Mouse (Mus musculus) brain, embryonic 18.5 days (tissue): Measurements from ENCODE around the gene Cp.
"Not testable (repeated sequence)": the region's sequence is repeated elsewhere in the genome, so short reads cannot be mapped to it uniquely, and the experiment has no call there.

Experiments used
- DNase-seq: peaks from one replicate; pipeline ENCODE4 v3.0.0-alpha.2; 2012; ENCODE audit warnings: low read depth, low spot score

The Cp gene

DNA sequence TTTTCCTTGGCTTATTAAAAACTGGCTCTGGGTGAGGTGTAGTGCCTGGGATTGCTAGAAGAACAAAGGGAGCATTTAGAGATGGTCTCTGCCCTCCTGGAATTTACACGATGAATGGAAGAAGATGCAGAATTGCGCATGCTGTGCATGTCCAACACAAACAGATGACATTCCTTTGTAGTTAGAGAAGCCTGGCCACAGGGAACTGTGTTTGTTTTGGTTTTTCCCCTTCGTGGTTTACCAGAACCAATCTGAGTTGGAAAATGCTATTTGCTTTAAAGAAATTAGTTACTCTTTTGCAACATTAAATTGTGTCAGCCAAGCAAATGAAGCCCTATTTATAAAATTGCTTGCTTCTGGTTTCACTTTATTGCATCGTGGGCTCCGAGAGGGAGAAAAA, at the start of gene Cp:
Gene Cp, plus strand, starts transcription at position 170 of the 400 bp plus-strand sequence.
- no peak for DNase-seq

DNA sequence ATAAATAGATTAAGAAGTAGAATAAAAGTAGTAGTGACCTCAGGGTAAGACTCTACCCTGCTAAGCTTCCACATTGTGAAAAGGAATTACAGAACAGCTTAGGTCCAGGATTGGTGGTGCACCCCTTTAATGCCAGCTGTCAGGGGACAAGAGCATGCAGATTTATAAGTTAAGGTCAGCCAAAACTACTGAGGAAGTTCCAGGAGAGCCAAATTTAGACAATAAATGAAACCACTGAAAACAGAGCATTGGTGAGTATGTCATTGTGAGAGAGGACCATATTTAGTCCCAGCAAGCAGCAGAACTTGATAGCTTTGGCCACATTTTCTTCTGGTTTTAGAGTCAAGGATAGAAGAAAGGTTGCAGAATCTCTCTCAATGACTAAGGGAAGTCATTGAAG, 8.3 kb upstream of the Cp start:
- no peak for DNase-seq

DNA sequence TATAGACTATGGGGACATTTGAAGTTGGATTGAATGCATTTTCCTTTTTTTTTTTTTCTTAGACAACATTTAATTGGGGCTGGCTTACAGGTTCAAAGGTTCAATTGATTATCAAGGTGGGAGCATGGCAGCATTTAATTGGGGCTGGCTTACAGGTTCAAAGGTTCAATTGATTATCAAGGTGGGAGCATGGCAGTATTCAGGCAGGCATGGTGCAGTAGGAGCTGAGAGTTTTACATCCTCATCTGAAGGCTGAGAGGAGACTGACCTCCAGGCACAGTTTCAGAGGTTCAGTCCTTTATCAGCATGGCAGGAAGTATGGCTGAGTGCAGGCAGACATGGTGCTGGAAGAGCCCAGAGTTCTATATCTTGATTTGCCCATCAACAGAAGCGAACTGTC, 7.5 kb upstream of the Cp start:
- not testable (repeated sequence) for DNase-seq

DNA sequence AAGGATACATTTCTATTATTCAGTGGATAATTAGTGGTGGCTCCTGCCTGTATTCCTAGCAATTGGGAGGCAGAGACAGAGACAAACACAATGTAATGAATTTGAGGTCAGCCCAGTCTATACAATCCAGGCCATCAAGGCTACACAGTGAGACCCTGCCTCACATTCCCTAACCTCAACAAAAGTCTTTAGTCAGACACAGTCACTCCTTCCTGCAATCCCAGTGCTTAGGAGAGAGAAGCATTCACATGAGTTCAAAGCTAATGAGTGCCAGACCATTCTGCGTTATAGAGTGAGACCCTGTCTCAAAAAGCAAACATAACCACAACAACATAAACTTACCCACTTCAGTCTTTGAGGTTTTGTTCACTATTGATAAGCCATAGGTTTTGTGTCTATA, 3.4 kb upstream of the Cp start:
- no peak for DNase-seq

DNA sequence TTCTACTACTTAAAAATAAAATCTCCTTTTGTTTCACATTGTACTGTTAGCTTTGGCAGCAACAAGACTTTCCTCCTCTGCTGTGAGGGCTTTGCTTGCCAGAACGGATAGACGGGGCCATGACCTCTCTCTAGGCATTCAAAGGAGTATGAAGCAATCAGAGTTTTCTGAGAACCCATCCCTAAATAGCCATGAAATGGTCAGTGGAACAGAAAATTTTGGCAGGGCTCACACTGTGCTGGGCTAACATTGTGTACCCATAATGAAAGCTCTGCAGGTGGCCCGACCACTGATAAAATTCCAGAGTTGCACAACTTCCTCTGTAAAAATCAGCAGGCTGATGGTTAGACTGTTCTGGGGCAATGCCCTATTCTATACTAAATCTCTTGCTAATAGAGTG, 3.0 kb upstream of the Cp start:
- peak; percentile 3 for DNase-seq

DNA sequence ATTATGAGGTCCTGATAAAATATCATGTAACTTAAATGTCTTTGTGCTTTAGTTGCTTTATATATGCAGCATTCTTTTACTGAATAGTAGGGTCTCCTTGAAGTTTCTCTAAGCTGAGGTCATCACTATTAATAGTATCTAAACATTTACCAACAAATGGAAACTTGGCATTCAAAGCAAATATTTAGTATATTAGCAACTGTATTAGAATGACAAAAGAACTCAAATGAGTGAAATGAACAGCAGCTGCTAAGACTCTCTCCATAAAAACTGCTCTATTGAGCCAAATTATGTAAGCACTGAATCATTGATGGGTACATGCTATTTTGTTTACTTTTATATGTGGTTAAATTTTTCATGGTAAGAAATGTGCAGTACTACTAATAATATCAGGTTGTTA, 1.2 kb downstream of the Cp start:
- no peak for DNase-seq

DNA sequence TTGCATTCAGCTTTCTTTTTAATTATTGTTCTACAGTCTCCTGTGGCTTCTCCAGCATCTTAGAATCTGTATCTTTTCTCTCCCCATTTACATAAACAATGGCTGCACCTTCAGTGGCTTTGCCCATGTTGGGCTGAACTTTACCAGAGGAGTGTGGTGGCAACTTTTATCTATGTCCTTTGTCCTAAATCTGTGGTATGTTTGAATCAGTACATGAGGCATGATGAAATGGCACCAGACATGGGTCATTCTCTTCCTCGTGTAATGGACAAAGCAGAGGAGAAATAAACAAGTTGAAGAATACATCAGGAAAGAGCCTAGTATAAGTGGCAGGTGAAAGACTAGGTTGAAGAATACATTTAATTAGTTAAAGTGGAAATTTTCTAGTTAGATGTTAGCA, 2.1 kb downstream of the Cp start:
- DNase-seq: no peak

DNA sequence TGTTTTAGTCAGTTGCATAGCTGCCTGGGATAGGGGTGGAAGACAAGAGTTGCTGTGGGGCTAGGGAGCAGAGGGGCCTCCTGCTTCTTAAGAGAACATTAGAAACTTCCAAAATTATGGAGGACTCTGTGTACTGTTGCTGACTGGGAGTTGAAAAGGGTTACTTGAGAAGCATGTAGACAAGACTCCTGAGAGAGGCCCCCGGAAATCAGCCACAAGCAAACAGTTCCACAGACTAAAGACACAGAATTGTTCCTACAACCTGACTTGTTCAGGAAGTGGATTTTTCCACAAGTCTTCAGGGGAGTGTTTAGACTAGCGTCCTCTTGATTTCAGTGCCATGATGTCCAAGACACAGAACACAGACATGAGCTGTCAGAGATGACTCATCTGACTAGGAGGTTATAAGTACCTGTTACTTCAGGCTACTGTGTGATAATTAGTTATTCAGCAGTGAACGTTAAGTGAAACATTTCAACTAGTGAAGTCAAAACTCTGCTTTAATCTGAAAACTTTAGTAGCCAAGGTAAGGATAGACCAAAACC, 3.8 kb downstream of the Cp start:
- DNase-seq: no peak

DNA sequence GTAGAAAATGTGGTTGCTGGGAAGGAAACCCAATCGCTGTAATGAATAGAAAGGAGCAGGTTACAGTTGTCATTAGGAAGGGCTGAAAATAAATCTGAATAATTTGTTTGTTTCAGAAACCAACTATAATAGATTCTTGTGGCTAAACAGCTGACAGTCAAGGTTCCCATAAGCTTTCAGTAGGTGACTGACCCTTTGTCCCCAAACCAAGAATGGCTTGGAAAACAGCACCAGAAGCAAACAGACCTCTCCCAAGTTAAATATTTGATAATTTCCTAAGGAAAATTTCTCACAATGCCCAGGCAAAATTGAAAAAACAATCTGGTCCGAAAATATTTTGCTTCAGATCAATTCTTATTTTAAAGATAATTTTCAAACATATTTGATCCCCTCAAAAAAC, 4.5 kb downstream of the Cp start:
- no peak for DNase-seq

DNA sequence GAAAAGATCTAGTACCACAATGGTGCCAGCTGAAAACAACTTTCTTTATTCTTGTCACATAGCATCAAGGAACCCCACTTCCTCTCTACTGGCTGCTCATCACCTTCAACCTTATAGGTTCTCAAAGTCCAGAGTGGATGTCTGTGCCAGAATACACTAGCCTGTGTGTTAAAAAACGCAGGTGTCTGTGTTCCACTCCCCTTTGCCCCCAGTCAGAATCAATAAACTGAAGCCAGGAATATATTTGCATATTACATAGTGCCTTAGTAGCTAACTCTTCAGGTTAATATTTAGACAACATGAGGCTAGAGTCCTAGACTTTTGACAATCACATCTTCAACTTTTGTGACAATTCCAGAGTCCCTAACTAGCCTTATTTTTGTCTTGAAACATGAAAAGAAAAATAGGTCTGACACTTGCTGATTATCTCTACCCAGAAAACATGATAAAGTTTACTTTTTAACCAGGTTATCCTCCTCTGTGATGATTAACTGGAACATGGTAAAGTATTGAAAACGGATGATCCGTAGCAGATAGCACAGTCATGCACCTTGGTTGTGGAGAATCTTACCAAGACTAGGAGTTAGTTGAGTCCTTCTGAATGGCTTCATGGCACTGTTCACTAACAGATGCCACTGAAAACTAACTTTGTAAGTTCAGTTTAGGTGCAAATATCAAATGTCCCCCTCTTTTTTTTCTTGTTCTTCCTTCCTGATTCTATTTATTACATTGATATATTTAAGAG, 6.1 kb downstream of the Cp start:
- no peak for DNase-seq

DNA sequence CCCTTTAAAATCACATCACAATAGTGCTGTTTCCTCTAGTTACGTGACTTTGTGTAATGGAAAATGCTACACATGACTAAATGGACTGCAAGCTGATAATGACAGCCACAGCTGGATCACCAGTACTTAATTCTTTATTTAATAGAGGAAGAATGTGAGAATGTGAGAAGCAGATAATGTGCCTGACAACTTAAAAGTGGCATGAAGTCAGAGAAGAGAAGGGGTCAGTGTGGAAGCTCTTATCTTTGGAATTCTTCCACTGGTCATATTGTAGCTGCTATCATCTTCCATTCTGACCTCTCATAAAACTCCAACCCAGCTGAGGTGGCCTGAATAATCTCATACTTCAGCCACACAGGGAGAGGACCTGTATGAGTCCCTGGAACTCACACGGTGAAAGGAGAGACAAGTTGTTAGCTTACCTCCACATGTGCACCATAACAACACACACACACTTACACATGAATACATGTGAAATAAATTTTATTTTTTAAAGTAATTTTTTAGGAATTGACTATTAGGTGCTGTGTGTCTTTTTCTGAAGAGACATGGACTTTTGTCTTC, 7.9 kb downstream of the Cp start:
- DNase-seq: no peak

DNA sequence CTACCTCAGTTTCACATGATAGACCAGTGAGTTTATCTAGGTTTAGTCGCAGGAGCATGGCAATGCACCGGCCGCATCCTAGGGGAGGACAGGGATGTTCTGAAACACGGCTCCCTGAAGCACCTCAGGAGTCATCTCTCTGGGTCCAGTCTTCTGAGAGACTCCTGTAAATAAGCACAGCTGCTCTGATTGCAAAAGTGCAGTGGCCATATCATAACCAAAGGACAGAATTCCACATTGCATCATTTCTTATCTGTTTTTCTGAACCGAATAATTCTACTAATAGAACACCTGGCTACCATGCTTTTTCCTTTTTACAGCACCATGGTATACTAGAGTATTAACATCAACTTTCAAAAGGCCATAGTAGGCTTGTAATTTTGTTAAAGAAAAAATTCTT, 8.4 kb downstream of the Cp start:
- no peak for DNase-seq

DNA sequence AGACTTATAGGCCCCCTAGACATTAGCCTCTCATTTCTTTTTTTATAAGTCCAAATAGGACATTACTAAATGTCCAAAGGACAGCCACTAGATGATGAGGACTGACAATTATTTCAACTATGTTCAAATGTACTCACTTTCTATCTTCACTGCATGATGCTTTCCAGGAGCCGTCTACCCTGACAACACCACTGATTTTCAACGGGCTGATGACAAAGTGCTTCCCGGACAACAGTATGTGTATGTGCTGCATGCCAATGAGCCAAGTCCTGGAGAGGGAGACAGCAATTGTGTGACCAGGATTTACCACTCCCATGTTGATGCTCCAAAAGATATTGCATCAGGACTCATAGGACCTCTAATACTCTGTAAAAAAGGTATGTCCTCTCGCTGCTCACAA, 9.2 kb downstream of the Cp start:
- no peak for DNase-seq

DNA sequence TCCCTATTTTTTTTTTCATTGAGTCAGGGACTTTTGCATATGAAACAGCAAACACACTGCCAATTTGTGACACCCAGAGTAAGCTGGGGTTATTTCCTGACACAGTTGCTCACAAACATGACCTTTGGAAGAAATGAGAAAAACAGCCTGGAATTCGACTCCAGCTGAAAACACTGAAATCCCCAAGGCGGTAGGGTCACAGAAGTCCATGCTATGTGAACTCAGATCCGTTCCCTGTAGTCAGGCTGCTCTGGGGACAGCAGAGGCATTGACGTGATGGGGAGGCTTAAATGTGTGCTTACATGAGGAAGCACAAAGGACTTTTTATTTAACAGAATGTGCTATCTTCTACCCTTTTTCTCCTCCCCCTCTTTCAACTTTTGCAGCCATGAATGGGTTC, 21.6 kb downstream of the Cp start:
- DNase-seq: no peak

DNA sequence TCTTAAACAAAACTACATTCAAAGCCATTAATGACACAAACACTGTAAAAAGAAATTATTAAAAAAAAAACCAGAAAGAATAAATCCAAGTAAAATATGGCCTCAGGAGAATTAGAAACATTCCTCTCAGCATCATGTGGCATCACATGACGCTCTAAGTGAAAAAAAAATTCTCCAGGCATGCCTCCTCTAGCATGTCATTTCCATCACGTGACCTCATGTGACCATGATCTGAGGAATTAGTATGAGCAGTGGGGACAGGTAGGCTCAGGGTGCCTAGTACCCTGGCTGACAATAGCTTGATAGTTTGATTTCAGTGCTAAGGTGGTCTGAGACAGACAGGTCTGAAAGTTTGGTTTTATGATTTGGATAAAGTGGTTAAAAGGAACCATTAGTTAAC, 24.3 kb downstream of the Cp start:
- no peak for DNase-seq

DNA sequence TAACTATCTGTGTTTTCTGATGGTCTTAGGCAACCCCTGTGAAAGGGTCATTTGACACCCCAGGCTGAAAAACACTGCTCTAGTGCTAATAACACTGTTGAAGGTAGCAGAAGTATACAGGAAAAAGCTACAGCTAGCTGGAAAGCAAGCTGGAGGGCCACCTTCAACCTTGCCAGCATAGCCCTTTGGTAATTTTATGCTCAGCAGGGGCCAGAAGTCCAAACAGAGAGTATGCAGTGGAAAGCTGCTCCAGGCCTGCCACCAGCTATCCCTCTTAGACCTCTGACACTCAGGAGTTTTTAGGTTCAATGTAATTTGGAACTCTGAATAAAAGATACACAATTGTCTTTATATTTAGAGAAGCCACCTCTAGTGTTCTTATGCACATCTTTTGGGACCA, 26.0 kb downstream of the Cp start:
- DNase-seq: no peak

DNA sequence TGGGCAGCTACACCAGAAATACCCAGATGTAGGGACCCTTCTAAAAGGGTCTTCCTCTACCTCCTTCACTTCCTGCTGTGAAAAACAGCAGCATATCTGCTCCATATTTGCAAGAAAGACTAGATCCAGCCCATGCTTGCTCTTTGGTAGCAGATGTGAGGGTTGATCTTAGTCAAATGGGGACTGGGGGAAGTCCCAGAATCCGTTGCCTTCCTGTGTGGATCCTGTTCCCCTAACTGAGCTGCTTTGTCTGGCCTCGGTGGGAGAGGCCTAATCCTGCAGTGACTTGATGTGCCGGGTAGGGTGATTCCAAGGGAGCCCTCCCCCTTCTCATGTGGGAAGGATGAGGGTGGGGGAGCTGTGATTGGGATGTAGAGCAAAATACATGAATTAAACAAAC, 29.3 kb downstream of the Cp start:
- no peak for DNase-seq

DNA sequence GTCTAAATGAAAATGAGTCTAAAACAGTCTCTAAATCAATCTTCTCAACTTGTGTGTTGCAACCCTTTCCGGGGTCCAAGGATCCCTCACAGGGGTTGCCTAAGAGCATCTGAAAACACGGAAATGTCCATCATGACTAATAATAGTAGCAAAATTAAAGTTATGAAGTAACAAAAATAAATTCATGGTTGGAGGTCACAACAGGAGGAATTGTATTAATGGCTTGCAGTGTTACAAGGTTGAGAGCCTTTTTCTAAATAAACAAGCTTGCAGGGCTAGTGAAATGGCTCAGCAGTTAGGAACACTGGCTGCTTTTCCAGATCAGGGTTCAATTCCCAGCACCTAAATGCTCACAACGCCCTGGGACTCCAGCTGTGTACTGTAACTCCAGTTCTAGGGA, 33.2 kb downstream of the Cp start:
- no peak for DNase-seq

DNA sequence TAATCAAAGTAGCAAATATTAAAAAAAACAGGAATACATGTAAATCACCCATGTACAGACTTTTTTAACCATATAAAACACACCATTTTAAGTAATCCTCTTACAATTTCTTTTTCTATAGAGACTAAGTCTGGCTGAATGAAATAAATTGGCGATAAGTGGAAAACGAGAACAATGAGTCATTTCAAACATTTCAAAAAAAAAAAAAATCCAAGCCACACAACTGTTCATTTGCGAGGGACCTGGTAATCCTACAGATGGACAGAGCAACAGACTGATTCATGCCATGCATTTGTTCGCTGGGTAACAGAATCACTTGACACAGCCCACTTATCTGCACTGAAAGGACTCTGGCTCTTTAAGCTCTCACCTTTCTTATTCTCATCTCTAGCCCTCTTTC, 35.5 kb downstream of the Cp start:
- no peak for DNase-seq

DNA sequence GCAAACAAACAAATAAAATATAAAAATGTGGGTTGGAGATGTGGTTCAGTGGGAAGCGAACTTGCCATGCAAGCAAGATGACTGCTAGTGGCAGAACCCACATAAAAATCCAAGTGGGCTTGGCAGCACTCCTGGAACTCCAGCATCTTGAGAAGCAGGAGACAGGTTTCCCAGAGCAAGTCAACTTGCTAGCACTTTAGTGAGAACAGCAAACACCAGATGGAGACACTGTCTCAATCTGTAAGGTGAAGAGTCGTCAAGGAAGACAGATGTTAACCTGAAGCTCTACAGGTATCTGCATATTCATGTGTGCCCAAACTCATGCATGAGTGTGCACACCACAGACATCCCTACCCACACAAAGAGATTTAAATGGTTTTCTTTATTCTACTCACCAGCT, 42.7 kb downstream of the Cp start:
- no peak for DNase-seq

DNA sequence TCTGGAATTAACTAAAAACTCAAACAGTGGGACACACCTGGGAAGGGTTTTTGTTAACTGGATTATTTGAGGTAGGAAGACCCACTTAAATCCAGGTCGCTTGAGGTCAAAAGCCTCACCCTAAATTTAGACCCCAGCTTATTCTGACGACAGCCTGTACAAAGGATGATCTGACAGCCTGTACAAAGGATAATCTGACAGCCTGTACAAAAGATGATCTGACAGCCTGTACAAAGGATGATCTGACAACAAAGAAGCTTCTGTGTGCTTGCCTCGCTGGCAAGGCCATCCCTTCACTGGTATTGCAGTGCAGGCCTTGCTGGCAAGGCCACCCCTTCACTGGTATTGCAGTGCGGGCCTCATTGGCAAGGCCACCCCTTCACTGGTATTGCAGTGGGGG, 44.0 kb downstream of the Cp start:
- no peak for DNase-seq

DNA sequence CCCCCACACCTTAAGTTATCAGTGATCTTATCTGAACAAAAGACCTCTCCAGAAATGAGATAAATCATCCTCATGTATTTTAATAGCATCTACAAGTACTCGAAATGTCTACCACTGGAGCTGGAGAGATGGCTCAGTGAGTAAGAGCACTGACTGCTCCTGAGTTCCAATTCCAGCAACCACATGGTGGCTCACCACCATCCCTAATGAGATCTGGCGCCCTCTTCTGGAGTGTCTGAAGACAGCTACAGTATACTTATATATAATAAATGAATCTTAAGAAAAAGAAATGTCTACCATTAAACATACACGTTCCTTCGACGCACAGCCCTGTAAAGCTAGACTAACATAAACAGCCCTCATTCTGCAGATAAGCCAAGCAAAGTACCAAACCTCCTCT, 45.9 kb downstream of the Cp start:
- DNase-seq: no peak

DNA sequence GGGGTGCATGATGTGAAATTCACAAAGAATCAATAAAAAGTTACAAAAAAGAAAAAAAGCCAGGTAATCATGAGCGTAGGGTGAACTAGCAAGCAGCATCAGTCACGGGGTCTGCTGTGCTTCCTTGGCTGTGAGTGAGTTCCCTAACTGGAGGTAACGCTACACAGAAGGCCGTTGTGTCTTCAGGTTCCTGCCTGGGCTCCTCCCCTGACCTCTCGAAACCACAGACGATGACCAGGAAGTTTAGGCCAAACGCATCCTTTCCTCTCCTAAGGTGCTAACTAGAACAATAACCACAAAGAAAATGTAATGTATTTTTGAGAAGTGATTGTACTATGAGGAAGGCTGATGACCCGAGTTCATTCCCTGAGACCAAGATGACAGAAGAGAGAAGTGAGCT, 47.6 kb downstream of the Cp start:
- DNase-seq: no peak

DNA sequence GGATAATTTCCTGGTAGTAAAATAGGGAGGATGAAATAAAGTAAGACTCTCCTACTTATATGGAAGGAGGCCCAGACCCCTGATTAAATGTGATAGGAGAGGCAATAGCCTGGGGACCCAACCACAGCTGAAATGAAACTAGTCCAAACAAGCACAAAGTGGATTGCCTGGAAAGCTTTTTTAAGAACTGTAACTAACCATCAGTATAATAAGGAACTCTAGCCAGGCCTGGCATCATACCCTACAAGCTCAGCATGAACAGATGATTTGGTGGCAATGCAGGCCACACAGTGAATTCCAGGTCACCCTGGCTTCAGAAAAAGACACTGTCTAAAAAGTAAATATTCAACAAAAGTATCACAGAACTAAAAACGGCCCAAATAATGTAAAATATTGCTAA, 48.8 kb downstream of the Cp start:
- no peak for DNase-seq
